Mouse (Mus musculus): ENCODE measurements at regions not wholly inside any gene's neighbourhood (a gene's known extent, or its start where the extent isn't known, plus 50 kb on each side); places are given as distances from the start of the nearest gene placed in this dataset.

GRCm38 (mm10) chr12:77785647-77786046 is 408.4 kb upstream of the Gm6657 start:
- no peak overlapping the region for H3K27ac ChIP-seq (ENCODE audit: insufficient read depth, low read depth, low read length)
- H3K4me3 ChIP-seq (ENCODE audit: low read depth, low read length) = no peak overlapping the region
- H3K4me1 ChIP-seq (ENCODE audit: control insufficient read depth, insufficient read depth, insufficient read length, low read length) = peaks cover 4% of the 10 kb centered on the region
- H3K27me3 ChIP-seq (ENCODE audit: control insufficient read depth, insufficient read depth, low read length) = no peaks in the 10 kb centered on the region
- WGBS = 83% methylated on average over 6 of the region's 6 CpGs
- H3K36me3 ChIP-seq (ENCODE audit: control insufficient read depth, insufficient read depth, low read length) = no peaks in the 10 kb centered on the region
- TF ChIP-seq POLR2A (IDR thresholded peaks at IDR 0.05; ENCODE audit: low read depth, low read length) = no peak

GRCm38 (mm10) chr12:77786678-77787077 is 407.4 kb upstream of the Gm6657 start:
- 83% methylated on average over 4 of the region's 4 CpGs for WGBS
- TF ChIP-seq CTCF (IDR thresholded peaks at IDR 0.05; ENCODE audit: extremely low read depth, insufficient read length, insufficient replicate concordance, low read depth, low read length) (no peak), POLR2A (IDR thresholded peaks at IDR 0.05; ENCODE audit: low read depth, low read length) (no peak)
- no peaks in the 10 kb centered on the region for H3K36me3 ChIP-seq (ENCODE audit: control insufficient read depth, insufficient read depth, low read length)
- no peak overlapping the region for H3K27ac ChIP-seq (ENCODE audit: insufficient read depth, low read depth, low read length)
- H3K4me3 ChIP-seq (ENCODE audit: low read depth, low read length) = no peak overlapping the region
- H3K27me3 ChIP-seq (ENCODE audit: control insufficient read depth, insufficient read depth, low read length) = no peaks in the 10 kb centered on the region
- H3K4me1 ChIP-seq (ENCODE audit: control insufficient read depth, insufficient read depth, insufficient read length, low read length) = peaks cover 8% of the 10 kb centered on the region

- Histone ChIP-seq H3K4me1 (ENCODE audit: control insufficient read depth, insufficient read depth, insufficient read length, low read length) (peaks cover 8% of the 10 kb centered on the region), H3K36me3 (ENCODE audit: control insufficient read depth, insufficient read depth, low read length) (no peaks in the 10 kb centered on the region), H3K27me3 (ENCODE audit: control insufficient read depth, insufficient read depth, low read length) (no peaks in the 10 kb centered on the region), H3K27ac (ENCODE audit: insufficient read depth, low read depth, low read length) (no peak overlapping the region), H3K4me3 (ENCODE audit: low read depth, low read length) (no peak overlapping the region)
- no peak for TF ChIP-seq POLR2A (IDR thresholded peaks at IDR 0.05; ENCODE audit: low read depth, low read length)
- TF ChIP-seq CTCF (IDR thresholded peaks at IDR 0.05; ENCODE audit: extremely low read depth, insufficient read length, insufficient replicate concordance, low read depth, low read length) = no peak
- WGBS = 80% methylated on average over 2 of the region's 2 CpGs
Observed at GRCm38 (mm10) chr12:77788273-77788672, 405.8 kb upstream of the Gm6657 start.

GRCm38 (mm10) chr12:77789427-77789826 is 404.6 kb upstream of the Gm6657 start:
- no peaks in the 10 kb centered on the region for H3K36me3 ChIP-seq (ENCODE audit: control insufficient read depth, insufficient read depth, low read length)
- peaks cover 8% of the 10 kb centered on the region for H3K4me1 ChIP-seq (ENCODE audit: control insufficient read depth, insufficient read depth, insufficient read length, low read length)
- TF ChIP-seq POLR2A (IDR thresholded peaks at IDR 0.05; ENCODE audit: low read depth, low read length) = no peak
- 0 out of 2 replicates have a peak, but pooled peaks have one; percentile 27 for TF ChIP-seq CTCF (IDR thresholded peaks at IDR 0.05; ENCODE audit: extremely low read depth, insufficient read length, insufficient replicate concordance, low read depth, low read length)
- no peak overlapping the region for H3K4me3 ChIP-seq (ENCODE audit: low read depth, low read length)
- no peaks in the 10 kb centered on the region for H3K27me3 ChIP-seq (ENCODE audit: control insufficient read depth, insufficient read depth, low read length)
- 20% methylated on average over 8 of the region's 8 CpGs for WGBS
- no peak overlapping the region for H3K27ac ChIP-seq (ENCODE audit: insufficient read depth, low read depth, low read length)

GRCm38 (mm10) chr12:77789871-77790270 is 404.2 kb upstream of the Gm6657 start:
- 53% methylated on average over 14 of the region's 14 CpGs for WGBS

GRCm38 (mm10) chr12:77790891-77791672 is 403.0 kb upstream of the Gm6657 start:
- Histone ChIP-seq H3K36me3 (ENCODE audit: control insufficient read depth, insufficient read depth, low read length) (no peaks in the 10 kb centered on the region), H3K4me1 (ENCODE audit: control insufficient read depth, insufficient read depth, insufficient read length, low read length) (peaks cover 8% of the 10 kb centered on the region), H3K4me3 (ENCODE audit: low read depth, low read length) (peak overlapping the region; percentile 44), H3K27me3 (ENCODE audit: control insufficient read depth, insufficient read depth, low read length) (no peaks in the 10 kb centered on the region), H3K27ac (ENCODE audit: insufficient read depth, low read depth, low read length) (no peak overlapping the region)
- TF ChIP-seq POLR2A (IDR thresholded peaks at IDR 0.05; ENCODE audit: low read depth, low read length) (no peak), CTCF (IDR thresholded peaks at IDR 0.05; ENCODE audit: extremely low read depth, insufficient read length, insufficient replicate concordance, low read depth, low read length) (no peak)
- 20% methylated on average over 13 of the region's 13 CpGs for WGBS

More at GRCm38 (mm10) chr12:77789871-77790270, 404.2 kb upstream of the Gm6657 start:
- Histone ChIP-seq H3K27ac (ENCODE audit: insufficient read depth, low read depth, low read length) (no peak overlapping the region), H3K4me3 (ENCODE audit: low read depth, low read length) (no peak overlapping the region), H3K36me3 (ENCODE audit: control insufficient read depth, insufficient read depth, low read length) (no peaks in the 10 kb centered on the region), H3K4me1 (ENCODE audit: control insufficient read depth, insufficient read depth, insufficient read length, low read length) (peaks cover 8% of the 10 kb centered on the region), H3K27me3 (ENCODE audit: control insufficient read depth, insufficient read depth, low read length) (no peaks in the 10 kb centered on the region)
- TF ChIP-seq POLR2A (IDR thresholded peaks at IDR 0.05; ENCODE audit: low read depth, low read length) (no peak), CTCF (IDR thresholded peaks at IDR 0.05; ENCODE audit: extremely low read depth, insufficient read length, insufficient replicate concordance, low read depth, low read length) (no peak)

- Histone ChIP-seq H3K4me3 (ENCODE audit: low read depth, low read length) (no peak overlapping the region), H3K27ac (ENCODE audit: insufficient read depth, low read depth, low read length) (no peak overlapping the region), H3K27me3 (ENCODE audit: control insufficient read depth, insufficient read depth, low read length) (no peaks in the 10 kb centered on the region), H3K36me3 (ENCODE audit: control insufficient read depth, insufficient read depth, low read length) (no peaks in the 10 kb centered on the region), H3K4me1 (ENCODE audit: control insufficient read depth, insufficient read depth, insufficient read length, low read length) (no peaks in the 10 kb centered on the region)
- 92% methylated on average over 4 of the region's 4 CpGs for WGBS
- TF ChIP-seq POLR2A (IDR thresholded peaks at IDR 0.05; ENCODE audit: low read depth, low read length) (no peak), CTCF (IDR thresholded peaks at IDR 0.05; ENCODE audit: extremely low read depth, insufficient read length, insufficient replicate concordance, low read depth, low read length) (no peak)
Observed at GRCm38 (mm10) chr12:77798516-77798915, 395.5 kb upstream of the Gm6657 start.

Measured in small intestine, adult 2 months (tissue).